Mouse (Mus musculus): Measurements from ENCODE around the gene Vps41.

GRCm38 (mm10) chr13:18859389-18859788, 142.3 kb downstream of the Vps41 start:
- TF ChIP-seq CTCF (IDR thresholded peaks at IDR 0.05; ENCODE audit: low read depth, low read length) (no peak), POLR2A (IDR thresholded peaks at IDR 0.05; ENCODE audit: insufficient read depth, low read length) (no peak), EP300 (IDR thresholded peaks at IDR 0.05; ENCODE audit: insufficient read depth, low read depth, low read length) (no peak)

Data from ES-Bruce4 (cell line).